In the genomic region with DNA sequence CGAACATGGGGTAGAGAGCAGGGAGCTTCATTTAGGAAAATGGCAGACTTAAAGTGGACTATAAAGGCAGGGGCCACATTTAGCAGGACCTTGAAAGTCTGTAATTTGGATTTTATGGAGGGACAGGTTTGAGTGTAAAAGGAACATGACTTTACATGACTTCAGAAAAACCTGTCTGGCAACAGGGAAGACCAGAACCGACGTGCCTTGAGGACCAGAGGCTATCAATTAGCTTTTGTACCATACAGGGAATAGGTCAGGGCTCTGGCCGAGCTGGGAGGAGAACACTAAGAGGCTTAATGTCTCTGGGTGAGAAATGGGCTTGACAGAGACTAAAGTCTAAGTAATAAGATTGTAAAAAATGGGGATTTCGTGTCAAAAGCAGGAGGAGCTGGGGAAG, we compare ENCODE assay signal across 21 mouse cellular contexts. TPM values are rescaled to one million over a fixed set of nuclear protein-coding genes. Genes with fewer than 3 reads are reported as not detected.
DNase-seq lines count a peak whose midpoint lies in the region; ATAC-seq and TF ChIP-seq lines count a peak whose summit lies in the region.
"Had no signal": no experiment of that assay in that cellular context is flagged by ENCODE, and none has a peak within 500 bp of the region (broad histone marks: within the 10 kb centered on the region; RNA-seq: fewer than 3 reads in every experiment).

No protein-coding gene starts in this region.

- no peak for DNase-seq in layer of hippocampus, adult 2 months (ENCODE audit: low spot score in 2 of 2)
- DNase-seq in layer of hippocampus, postnatal 10 days (ENCODE audit: low spot score in 2 of 2) = no peak
- DNase-seq in fat pad, adult 2 months (ENCODE audit: extremely low read depth, low read depth, low spot score) = peak; percentile 85
- no peak for DNase-seq in stomach, postnatal 0 days (ENCODE audit: low spot score)
- no peak for DNase-seq in liver
- DNase-seq: adrenal gland, adult 2 months; adrenal gland, postnatal 25 days; cerebellum, adult 18-20 months; cerebellum, postnatal 10 days; embryo, embryonic 11 days; gastrocnemius, postnatal 10 days; heart, postnatal 4 days had no signal

- ATAC-seq in embryonic facial prominence, embryonic 13.5 days (ENCODE audit: insufficient number of reproducible peaks, insufficient read depth, low FRiP score, low TSS enrichment, low read depth) = no peak
- no peak for ATAC-seq in stomach, postnatal 0 days (ENCODE audit: low FRiP score, low TSS enrichment)
- no peak for ATAC-seq in hindbrain, embryonic 12.5 days (ENCODE audit: low FRiP score)
- ATAC-seq: forebrain, embryonic 14.5 days; hindbrain, postnatal 0 days had no signal

- H3K36me3 ChIP-seq in embryonic facial prominence, embryonic 13.5 days = no peaks in the 10 kb centered on the region
- H3K36me3 ChIP-seq in stomach, postnatal 0 days (ENCODE audit: control insufficient read depth, insufficient read depth, low read length) = no peaks in the 10 kb centered on the region
- no peaks in the 10 kb centered on the region for H3K36me3 ChIP-seq in hindbrain, embryonic 12.5 days
- H3K36me3 ChIP-seq: embryonic facial prominence, embryonic 12.5 days; forebrain, embryonic 10.5 days; heart, embryonic 13.5 days; hindbrain, embryonic 13.5 days had no signal

- no peak for TF ChIP-seq EP300 in stomach, postnatal 0 days (optimal IDR thresholded peaks at IDR 0.05)

- no peak for TF ChIP-seq CTCF in layer of hippocampus, adult 2 months (conservative IDR thresholded peaks at IDR 0.05)
- TF ChIP-seq CTCF in stomach, postnatal 0 days (IDR thresholded peaks at IDR 0.05; ENCODE audit: low read depth) = no peak

- H3K4me3 ChIP-seq in layer of hippocampus, adult 2 months = no peak overlapping the region
- no peak overlapping the region for H3K4me3 ChIP-seq in embryonic facial prominence, embryonic 13.5 days
- no peak overlapping the region for H3K4me3 ChIP-seq in stomach, postnatal 0 days (ENCODE audit: low read depth, low read length)
- no peak overlapping the region for H3K4me3 ChIP-seq in hindbrain, embryonic 12.5 days
- H3K4me3 ChIP-seq: embryonic facial prominence, embryonic 12.5 days; forebrain, embryonic 10.5 days; heart, adult 2 months; heart, embryonic 13.5 days; hindbrain, embryonic 13.5 days had no signal

- 33% methylated on average over 5 of the region's 5 CpGs for WGBS in embryonic facial prominence, embryonic 13.5 days
- 57% methylated on average over 5 of the region's 5 CpGs for WGBS in stomach, postnatal 0 days
- 62% methylated on average over 5 of the region's 5 CpGs for WGBS in hindbrain, embryonic 12.5 days

- no peaks in the 10 kb centered on the region for H3K9me3 ChIP-seq in embryonic facial prominence, embryonic 13.5 days
- H3K9me3 ChIP-seq in stomach, postnatal 0 days (ENCODE audit: control insufficient read depth, low read length) = no peaks in the 10 kb centered on the region
- no peaks in the 10 kb centered on the region for H3K9me3 ChIP-seq in hindbrain, embryonic 12.5 days (replicated peaks)
- H3K9me3 ChIP-seq: embryonic facial prominence, embryonic 12.5 days; forebrain, embryonic 10.5 days; heart, embryonic 13.5 days; hindbrain, embryonic 13.5 days had no signal

- H3K9ac ChIP-seq in embryonic facial prominence, embryonic 13.5 days = no peak overlapping the region
- H3K9ac ChIP-seq in stomach, postnatal 0 days (ENCODE audit: low read length) = no peak overlapping the region
- no peak overlapping the region for H3K9ac ChIP-seq in hindbrain, embryonic 12.5 days
- H3K9ac ChIP-seq: embryonic facial prominence, embryonic 12.5 days; heart, embryonic 13.5 days; hindbrain, embryonic 13.5 days had no signal

- H3K4me2 ChIP-seq in embryonic facial prominence, embryonic 13.5 days = no peak overlapping the region
- H3K4me2 ChIP-seq in stomach, postnatal 0 days (replicated peaks; ENCODE audit: low read depth) = no peak overlapping the region
- no peak overlapping the region for H3K4me2 ChIP-seq in hindbrain, embryonic 12.5 days (replicated peaks)
- H3K4me2 ChIP-seq: heart, embryonic 13.5 days; hindbrain, embryonic 13.5 days had no signal

- peaks cover 35% of the 10 kb centered on the region for H3K4me1 ChIP-seq in embryonic facial prominence, embryonic 13.5 days
- no peaks in the 10 kb centered on the region for H3K4me1 ChIP-seq in stomach, postnatal 0 days (replicated peaks; ENCODE audit: control insufficient read depth, insufficient read depth)
- H3K4me1 ChIP-seq in hindbrain, embryonic 12.5 days = peaks cover 30% of the 10 kb centered on the region

- H3K27me3 ChIP-seq in embryonic facial prominence, embryonic 13.5 days = no peaks in the 10 kb centered on the region
- H3K27me3 ChIP-seq in stomach, postnatal 0 days (ENCODE audit: control insufficient read depth, insufficient read depth, low read length) = no peaks in the 10 kb centered on the region
- H3K27me3 ChIP-seq in hindbrain, embryonic 12.5 days = no peaks in the 10 kb centered on the region
- H3K27me3 ChIP-seq: embryonic facial prominence, embryonic 12.5 days; heart, embryonic 13.5 days; hindbrain, embryonic 13.5 days had no signal

- H3K27ac ChIP-seq in layer of hippocampus, adult 2 months = 0 out of 2 replicates have a peak overlapping the region, but pooled peaks have one; percentile 9
- H3K27ac ChIP-seq in embryonic facial prominence, embryonic 13.5 days = 0 out of 2 replicates have a peak overlapping the region, but pooled peaks have one; percentile 22
- H3K27ac ChIP-seq in stomach, postnatal 0 days (replicated peaks) = peak overlapping the region; percentile 69
- H3K27ac ChIP-seq in hindbrain, embryonic 12.5 days = no peak overlapping the region
- H3K27ac ChIP-seq: embryonic facial prominence, embryonic 12.5 days; forebrain, embryonic 10.5 days; heart, adult 2 months; heart, embryonic 13.5 days; hindbrain, embryonic 13.5 days; hindbrain, postnatal 0 days had no signal

RNA-seq across cellular contexts. Expression of a gene that starts 1.7 kb away (rescaled TPM):
- 100 to 1,000 TPM; 244 to 250 TPM for total RNA-seq in layer of hippocampus, adult 2 months (2021)
- total RNA-seq in layer of hippocampus, postnatal 10 days (2021) = 100 to 1,000 TPM; 126 to 132 TPM
- 146 and 173 TPM in 2 replicates for polyA plus RNA-seq in embryonic facial prominence, embryonic 13.5 days (2015; fragmentation: Nextera tagmentation; extraction: Ambion mirVana)
- 101 and 104 TPM in 2 replicates for polyA plus RNA-seq in stomach, postnatal 0 days (2015; fragmentation: Nextera tagmentation; extraction: Ambion mirVana)
- polyA plus RNA-seq in hindbrain, embryonic 12.5 days (2016; fragmentation: Nextera tagmentation; extraction: Ambion mirVana) = 47.2 and 60.3 TPM in 2 replicates
